Mouse (Mus musculus) kidney, adult 2 months (tissue): Measurements from ENCODE around the gene Adra1d. TPM values are rescaled to one million over a fixed set of nuclear protein-coding genes. Genes with fewer than 3 reads are reported as not detected.

Experiments used
- DNase-seq: peaks from one replicate; pipeline ENCODE4 v3.0.0; 2021
- H3K27ac ChIP-seq: fragments of 200-500 bp; 2 replicates; pipeline ENCODE4 v1.5.1; 2012; ENCODE audit warnings: low read depth, low read length, control low read depth, inconsistent platforms; ENCODE audit not compliant: insufficient read depth
- H3K27me3 ChIP-seq: fragments of 200-500 bp; replicated peaks from 2 replicates; pipeline ENCODE4 v1.6.1; 2012; ENCODE audit warnings: mild to moderate bottlenecking, moderate library complexity, low read length, inconsistent platforms; ENCODE audit not compliant: control insufficient read depth, insufficient read depth
- H3K36me3 ChIP-seq: fragments of 200-500 bp; 2 replicates; pipeline ENCODE4 v1.6.1; 2012; ENCODE audit warnings: mild to moderate bottlenecking, moderate library complexity, low read length, inconsistent platforms; ENCODE audit not compliant: control insufficient read depth, insufficient read depth
- H3K4me1 ChIP-seq: fragments of 200-500 bp; 2 replicates; pipeline ENCODE4 v1.6.1; 2011; ENCODE audit warnings: low read length; ENCODE audit not compliant: control insufficient read depth, insufficient read depth
- H3K4me3 ChIP-seq: fragments of 200-500 bp; 2 replicates; pipeline ENCODE4 v1.5.1; 2011; ENCODE audit warnings: mild to moderate bottlenecking, low read depth, low read length, control low read depth; ENCODE audit not compliant: insufficient read depth
- CTCF ChIP-seq: fragments of 200-500 bp; conservative IDR thresholded peaks from 2 replicates; pipeline ENCODE4 v1.5.1; 2011; ENCODE audit warnings: low read depth, mild to moderate bottlenecking, control low read depth, low read length, moderate library complexity, mixed read lengths; ENCODE audit not compliant: insufficient read depth, insufficient read length
- POLR2A ChIP-seq: fragments of 200-500 bp; IDR thresholded peaks from one replicate; pipeline ENCODE4 v1.6.1; 2011; ENCODE audit warnings: low read depth, low read length, control low read depth
- WGBS: fragments of 180-500 bp; shearing (Covaris S2); methylation state at CpG from one replicate; pipeline ENCODE4 v1.1.7; 2018; 5-methylcytosine and 5-hydroxymethylcytosine counted together
- polyA plus RNA-seq: library from polyadenylated mRNA; depleted of rRNA; stranded (reverse); fragments of >200 nt; gene quantifications from 2 replicates; pipeline ENCODE4 v1.2.3, GENCODE M21; 2012

Adra1d gene
- polyA plus RNA-seq, 1 experiment: 2.7 TPM

GRCm38 (mm10) chr2:131508501-131508900 is 53.6 kb downstream of the Adra1d start:
- no peak for DNase-seq
- 68% methylated on average over 2 of the region's 2 CpGs for WGBS
- H3K27me3 ChIP-seq: no peaks in the 10 kb centered on the region
- no peak overlapping the region for H3K27ac ChIP-seq
- TF ChIP-seq POLR2A: no peak
- no peak for TF ChIP-seq CTCF
- H3K4me3 ChIP-seq: no peak overlapping the region
- H3K36me3 ChIP-seq: no peaks in the 10 kb centered on the region
- H3K4me1 ChIP-seq: no peaks in the 10 kb centered on the region

DNA sequence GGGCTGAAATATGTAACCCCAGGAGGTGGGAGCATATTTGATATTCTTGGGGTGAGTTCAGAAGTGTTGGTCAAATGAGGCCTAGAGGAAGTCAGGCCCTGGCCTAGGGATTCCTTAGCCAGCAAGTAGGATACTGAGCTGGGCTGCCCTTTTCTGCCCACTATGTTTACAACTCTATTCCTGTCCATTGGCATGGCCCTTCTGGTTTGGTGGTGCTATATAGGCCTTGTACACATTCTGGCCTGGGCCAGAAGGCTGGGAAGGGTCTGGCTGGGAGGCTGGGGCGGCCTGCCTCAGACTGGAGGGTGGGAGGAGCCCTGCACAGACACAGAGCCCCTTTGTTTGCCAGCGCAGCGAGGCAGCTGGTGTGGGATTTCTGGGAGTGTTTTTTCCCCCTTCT is 55.7 kb downstream of the Adra1d start:
- no peak for TF ChIP-seq CTCF
- TF ChIP-seq POLR2A: no peak
- H3K4me1 ChIP-seq: no peaks in the 10 kb centered on the region
- no peak for DNase-seq

DNA sequence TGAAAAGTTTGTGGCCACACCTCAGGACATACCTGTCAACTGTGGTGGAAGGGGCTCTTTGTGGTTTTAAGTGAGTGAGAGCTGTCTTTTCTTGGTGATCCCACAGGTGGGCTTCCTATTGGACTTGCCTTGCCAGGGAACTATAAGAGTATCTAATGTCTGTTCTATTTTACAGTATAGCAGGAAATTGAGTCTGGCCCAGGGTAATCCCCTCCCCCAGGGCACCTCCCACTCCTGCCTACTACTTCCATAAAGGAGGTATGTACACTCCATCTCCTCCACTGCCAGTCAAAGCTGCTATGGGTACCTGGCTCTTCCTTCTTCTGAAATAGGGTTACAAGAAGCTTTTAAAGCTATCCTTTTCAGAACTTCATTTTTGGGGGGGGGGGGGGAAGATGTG is 56.7 kb downstream of the Adra1d start:
- Histone ChIP-seq H3K27ac (no peak overlapping the region), H3K4me3 (no peak overlapping the region), H3K36me3 (no peaks in the 10 kb centered on the region), H3K27me3 (no peaks in the 10 kb centered on the region), H3K4me1 (no peaks in the 10 kb centered on the region)
- DNase-seq: no peak
- TF ChIP-seq POLR2A (no peak), CTCF (no peak)

More for the DNA sequence above, 55.7 kb downstream of the Adra1d start:
- no peak overlapping the region for H3K4me3 ChIP-seq
- H3K27ac ChIP-seq: no peak overlapping the region
- H3K36me3 ChIP-seq: no peaks in the 10 kb centered on the region
- no peaks in the 10 kb centered on the region for H3K27me3 ChIP-seq
- WGBS: 80% methylated on average over 3 of the region's 3 CpGs

GRCm38 (mm10) chr2:131502561-131502960 is 59.5 kb downstream of the Adra1d start:
- DNase-seq: peak; percentile 14
- 79% methylated on average over 5 of the region's 5 CpGs for WGBS
- H3K27me3 ChIP-seq: no peaks in the 10 kb centered on the region
- TF ChIP-seq POLR2A (no peak), CTCF (no peak)
- no peak overlapping the region for H3K27ac ChIP-seq
- no peaks in the 10 kb centered on the region for H3K4me1 ChIP-seq
- H3K4me3 ChIP-seq: no peak overlapping the region
- H3K36me3 ChIP-seq: no peaks in the 10 kb centered on the region

GRCm38 (mm10) chr2:131501886-131502285 is 60.2 kb downstream of the Adra1d start:
- WGBS: 71% methylated on average over 5 of the region's 5 CpGs
- Histone ChIP-seq H3K4me1 (no peaks in the 10 kb centered on the region), H3K27me3 (no peaks in the 10 kb centered on the region), H3K36me3 (no peaks in the 10 kb centered on the region), H3K27ac (no peak overlapping the region), H3K4me3 (no peak overlapping the region)
- TF ChIP-seq CTCF: no peak
- TF ChIP-seq POLR2A: no peak
- DNase-seq: no peak

DNA sequence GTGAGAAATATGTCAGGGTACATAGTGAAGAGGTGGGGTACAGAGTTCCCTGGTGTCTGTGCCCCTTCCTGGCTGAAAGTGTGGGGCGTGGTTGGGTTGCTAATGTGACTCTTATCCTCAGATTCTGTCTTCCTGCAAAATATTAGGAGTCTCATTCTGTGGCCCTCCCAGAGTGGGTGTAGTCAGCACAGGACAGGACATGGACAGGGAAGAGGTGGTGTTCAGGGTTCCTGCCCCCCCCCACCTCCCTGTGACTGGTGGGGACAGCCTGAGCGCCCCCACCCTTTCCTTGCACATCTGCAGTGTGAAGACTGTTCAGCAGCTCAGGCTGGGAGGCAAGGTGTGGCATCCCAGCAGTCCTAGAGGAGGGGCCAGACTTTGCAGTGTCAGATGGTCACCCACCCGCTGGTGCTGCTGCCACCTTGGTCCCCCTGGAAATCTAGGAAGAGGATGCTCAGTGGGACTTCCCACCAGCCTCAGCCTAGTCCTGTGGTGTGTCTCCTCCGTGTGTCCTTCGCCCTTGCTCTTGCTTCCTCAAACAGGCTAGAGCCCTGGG is 62.7 kb downstream of the Adra1d start:
- peak; percentile 16 for DNase-seq
- TF ChIP-seq CTCF: no peak
- TF ChIP-seq POLR2A: no peak
- Histone ChIP-seq H3K36me3 (no peaks in the 10 kb centered on the region), H3K4me1 (no peaks in the 10 kb centered on the region), H3K4me3 (no peak overlapping the region), H3K27ac (no peak overlapping the region), H3K27me3 (no peaks in the 10 kb centered on the region)
- 84% methylated on average over 5 of the region's 5 CpGs for WGBS

GRCm38 (mm10) chr2:131498219-131498618 is 63.9 kb downstream of the Adra1d start:
- Histone ChIP-seq H3K27ac (no peak overlapping the region), H3K27me3 (no peaks in the 10 kb centered on the region), H3K36me3 (no peaks in the 10 kb centered on the region), H3K4me3 (no peak overlapping the region), H3K4me1 (no peaks in the 10 kb centered on the region)
- TF ChIP-seq POLR2A (no peak), CTCF (no peak)
- 73% methylated on average over 7 of the region's 7 CpGs for WGBS
- DNase-seq: no peak
